Mouse (Mus musculus) erythroid progenitor cell, adult 5-6 weeks (primary cell): ENCODE data around the gene Hvcn1. TPM values are rescaled to one million over a fixed set of nuclear protein-coding genes. Genes with fewer than 3 reads are reported as not detected.

Experiments used
- ATAC-seq: replicated peaks from 2 replicates; pipeline ENCODE4 v1.8.0; 2016; ENCODE audit warnings: moderate number of reproducible peaks, mild to moderate bottlenecking, moderate TSS enrichment, inconsistent platforms; ENCODE audit not compliant: poor library complexity, low FRiP score, severe bottlenecking
- total RNA-seq, 2 experiments: library from RNA; stranded (forward) in 1 of 2; stranded (reverse) in 1 of 2; fragments of 150-400 nt in 1 of 2; fragments of 186-747, 209-891 nt in 1 of 2; gene quantifications; 2 replicates each; pipeline versions ENCODE4 v1.2.3 to v1.2.4; 2015 to 2017; ENCODE audit warnings: low replicate concordance in 2 of 2

Gene Hvcn1
- 24.9 and 29.8 TPM in 2 replicates for total RNA-seq (2015; ENCODE audit: low replicate concordance)
- total RNA-seq (2017; ENCODE audit: low replicate concordance), result 15.7 and 17.3 TPM in 2 replicates

- no peak for ATAC-seq
Observed at GRCm38 (mm10) chr5:122206475-122206874, at the start of gene Hvcn1. Gene Hvcn1, plus strand, starts transcription at chr5:122206804.

- peak; percentile 85 for ATAC-seq
Observed at GRCm38 (mm10) chr5:122157827-122158381, 48.7 kb upstream of the Hvcn1 start, which contains the start of gene Ppp1cc. Gene Ppp1cc, plus strand, starts transcription at chr5:122158278.

- ATAC-seq, result peak; percentile 48
Observed at GRCm38 (mm10) chr5:122158557-122159515, 47.8 kb upstream of the Hvcn1 start.

GRCm38 (mm10) chr5:122163194-122163593, 43.4 kb upstream of the Hvcn1 start:
- ATAC-seq, result no peak

GRCm38 (mm10) chr5:122164011-122164410, 42.6 kb upstream of the Hvcn1 start:
- no peak for ATAC-seq

GRCm38 (mm10) chr5:122165233-122165915, 41.2 kb upstream of the Hvcn1 start:
- ATAC-seq, result no peak

- ATAC-seq, result no peak
Observed at GRCm38 (mm10) chr5:122166636-122167161, 39.9 kb upstream of the Hvcn1 start.

- ATAC-seq, result no peak
Observed at GRCm38 (mm10) chr5:122168344-122169069, 38.1 kb upstream of the Hvcn1 start.

- ATAC-seq, result no peak
Observed at GRCm38 (mm10) chr5:122171058-122171457, 35.5 kb upstream of the Hvcn1 start.

GRCm38 (mm10) chr5:122175402-122175801, 31.2 kb upstream of the Hvcn1 start:
- no peak for ATAC-seq

GRCm38 (mm10) chr5:122175961-122176360, 30.6 kb upstream of the Hvcn1 start:
- ATAC-seq, result no peak

- ATAC-seq, result peak; percentile 56; the same call in 1 of the 2 replicates
Observed at GRCm38 (mm10) chr5:122176398-122176797, 30.2 kb upstream of the Hvcn1 start.

GRCm38 (mm10) chr5:122179665-122180064, 26.9 kb upstream of the Hvcn1 start:
- no peak for ATAC-seq

GRCm38 (mm10) chr5:122184283-122184806, 22.3 kb upstream of the Hvcn1 start:
- no peak for ATAC-seq

GRCm38 (mm10) chr5:122184858-122185257, 21.7 kb upstream of the Hvcn1 start:
- peak; percentile 65 for ATAC-seq

GRCm38 (mm10) chr5:122189115-122189514, 17.5 kb upstream of the Hvcn1 start:
- no peak for ATAC-seq

- ATAC-seq, result no peak
Observed at GRCm38 (mm10) chr5:122190465-122190864, 16.1 kb upstream of the Hvcn1 start.

GRCm38 (mm10) chr5:122191269-122192063, 15.1 kb upstream of the Hvcn1 start:
- no peak for ATAC-seq
